Mouse (Mus musculus) forebrain, embryonic 14.5 days (tissue): ENCODE data around the gene Plin4. TPM values are rescaled to one million over a fixed set of nuclear protein-coding genes. Genes with fewer than 3 reads are reported as not detected.
A peak's percentile ranks its signal among the peaks of the same experiment; 100 is the strongest.

Experiments used
- ATAC-seq: fragments of 200-750 bp; cut with Nextera tagmentation; 2 replicates; pipeline ENCODE4 v1.8.0; 2017; ENCODE audit warnings: mild to moderate bottlenecking, moderate library complexity
- DNase-seq: peaks from one replicate; pipeline ENCODE4 v3.0.0-alpha.2; 2015; ENCODE audit warnings: low spot score
- H3K27ac ChIP-seq: fragments of 300-500 bp; sonication (generic); 2 replicates; pipeline ENCODE4 v1.5.1; 2014; ENCODE audit warnings: low read depth, mild to moderate bottlenecking, control low read depth, low read length, moderate library complexity
- H3K27me3 ChIP-seq: fragments of 300-500 bp; sonication (generic); replicated peaks from 2 replicates; pipeline ENCODE4 v1.6.1; 2014; ENCODE audit warnings: low read length, control low read depth, mixed read lengths; ENCODE audit not compliant: control insufficient read depth, insufficient read depth
- H3K36me3 ChIP-seq: fragments of 300-500 bp; sonication (generic); 2 replicates; pipeline ENCODE4 v1.6.1; 2014; ENCODE audit warnings: low read length, control low read depth; ENCODE audit not compliant: control insufficient read depth, insufficient read depth
- H3K4me1 ChIP-seq: fragments of 300-500 bp; sonication (generic); 2 replicates; pipeline ENCODE4 v1.6.1; 2014; ENCODE audit warnings: antibody characterized with exemption, low read length, control low read depth; ENCODE audit not compliant: control insufficient read depth, insufficient read depth
- H3K4me2 ChIP-seq: fragments of 300-500 bp; sonication (generic); 2 replicates; pipeline ENCODE4 v1.6.1; 2014; ENCODE audit warnings: mild to moderate bottlenecking, control low read depth, low read length
- H3K4me3 ChIP-seq: fragments of 300-500 bp; sonication (generic); 2 replicates; pipeline ENCODE4 v1.5.1; 2014; ENCODE audit warnings: low read depth, low read length, control low read depth
- H3K9ac ChIP-seq: fragments of 300-500 bp; sonication (generic); 2 replicates; pipeline ENCODE4 v1.6.1; 2014; ENCODE audit warnings: mild to moderate bottlenecking, low read length, control low read depth, moderate library complexity
- H3K9me3 ChIP-seq: fragments of 300-500 bp; sonication (generic); replicated peaks from 2 replicates; pipeline ENCODE4 v1.6.1; 2016; ENCODE audit warnings: low read length, control low read depth, mixed read lengths; ENCODE audit not compliant: control insufficient read depth
- WGBS: fragments of 180-500 bp; shearing (Covaris S2); extraction: QIAGEN DNeasy Blood & Tissue Kit; methylation state at CpG from one replicate; pipeline ENCODE4 v1.1.7; 2014; 5-methylcytosine and 5-hydroxymethylcytosine counted together
- polyA plus RNA-seq: library from polyadenylated mRNA; unstranded; fragments of >200 nt; fragmentation: Nextera tagmentation; extraction: Ambion mirVana; gene quantifications from 2 replicates; pipeline ENCODE4 v1.2.1, GENCODE M21; 2014

Gene Plin4
- polyA plus RNA-seq, 1 experiment from 2014 or later, result 0.04 TPM

GRCm38 (mm10) chr17:56132661-56133060 lies 23.1 kb upstream of the Plin4 start:
- ATAC-seq (0 out of 2 replicates have a peak, but pooled peaks have one; percentile 15), DNase-seq (peak; percentile 46)
- H3K4me3 ChIP-seq, result no peak overlapping the region
- H3K4me2 ChIP-seq, result no peak overlapping the region
- H3K27me3 ChIP-seq, result no peaks in the 10 kb centered on the region
- H3K36me3 ChIP-seq, result peaks cover 18% of the 10 kb centered on the region
- 0 out of 2 replicates have a peak, but pooled peaks cover 7% of the 10 kb centered on the region for H3K4me1 ChIP-seq
- H3K27ac ChIP-seq, result no peak overlapping the region
- no peaks in the 10 kb centered on the region for H3K9me3 ChIP-seq
- no peak overlapping the region for H3K9ac ChIP-seq
- 3% methylated on average over 14 of the region's 14 CpGs for WGBS

- Histone ChIP-seq H3K27me3 (no peaks in the 10 kb centered on the region), H3K9me3 (no peaks in the 10 kb centered on the region), H3K27ac (no peak overlapping the region), H3K9ac (no peak overlapping the region), H3K4me3 (no peak overlapping the region), H3K4me2 (no peak overlapping the region), H3K4me1 (0 out of 2 replicates have a peak, but pooled peaks cover 7% of the 10 kb centered on the region), H3K36me3 (peaks cover 23% of the 10 kb centered on the region)
- peak; percentile 47; the same call in 1 of the 2 replicates for ATAC-seq
- peak; percentile 57 for DNase-seq
- 38% methylated on average over 7 of the region's 7 CpGs for WGBS
Measured at GRCm38 (mm10) chr17:56131814-56132213, 22.2 kb upstream of the Plin4 start.

GRCm38 (mm10) chr17:56131136-56131535 lies 21.5 kb upstream of the Plin4 start:
- peaks cover 23% of the 10 kb centered on the region for H3K36me3 ChIP-seq
- H3K27me3 ChIP-seq, result no peaks in the 10 kb centered on the region
- H3K4me1 ChIP-seq, result 0 out of 2 replicates have a peak, but pooled peaks cover 7% of the 10 kb centered on the region
- WGBS, result 91% methylated on average over 10 of the region's 10 CpGs
- no peak for DNase-seq
- no peak for ATAC-seq
- H3K4me3 ChIP-seq, result no peak overlapping the region
- no peak overlapping the region for H3K9ac ChIP-seq
- H3K4me2 ChIP-seq, result no peak overlapping the region
- H3K9me3 ChIP-seq, result no peaks in the 10 kb centered on the region
- H3K27ac ChIP-seq, result no peak overlapping the region

GRCm38 (mm10) chr17:56128246-56128645 lies 18.6 kb upstream of the Plin4 start:
- ATAC-seq (no peak), DNase-seq (no peak)
- H3K27ac ChIP-seq, result no peak overlapping the region
- no peak overlapping the region for H3K4me2 ChIP-seq
- H3K36me3 ChIP-seq, result peaks cover 37% of the 10 kb centered on the region
- no peaks in the 10 kb centered on the region for H3K4me1 ChIP-seq
- 85% methylated on average over 15 of the region's 15 CpGs for WGBS
- H3K9ac ChIP-seq, result no peak overlapping the region
- peaks cover 15% of the 10 kb centered on the region for H3K27me3 ChIP-seq
- no peak overlapping the region for H3K4me3 ChIP-seq
- no peaks in the 10 kb centered on the region for H3K9me3 ChIP-seq

- Histone ChIP-seq H3K4me1 (no peaks in the 10 kb centered on the region), H3K36me3 (peaks cover 38% of the 10 kb centered on the region), H3K27me3 (peaks cover 35% of the 10 kb centered on the region), H3K9me3 (peaks cover 10% of the 10 kb centered on the region), H3K27ac (no peak overlapping the region), H3K4me2 (no peak overlapping the region), H3K9ac (no peak overlapping the region), H3K4me3 (no peak overlapping the region)
- 77% methylated on average over 11 of the region's 11 CpGs for WGBS
- DNase-seq, result no peak
- ATAC-seq, result no peak
Measured at GRCm38 (mm10) chr17:56126175-56126574, 16.6 kb upstream of the Plin4 start.

GRCm38 (mm10) chr17:56125276-56125630 lies 15.7 kb upstream of the Plin4 start:
- peaks cover 10% of the 10 kb centered on the region for H3K9me3 ChIP-seq
- 87% methylated on average over 4 of the region's 4 CpGs for WGBS
- no peak overlapping the region for H3K9ac ChIP-seq
- no peak overlapping the region for H3K4me3 ChIP-seq
- no peaks in the 10 kb centered on the region for H3K4me1 ChIP-seq
- no peak overlapping the region for H3K27ac ChIP-seq
- no peak for ATAC-seq
- H3K4me2 ChIP-seq, result no peak overlapping the region
- H3K27me3 ChIP-seq, result peaks cover 43% of the 10 kb centered on the region
- DNase-seq, result no peak
- H3K36me3 ChIP-seq, result peaks cover 34% of the 10 kb centered on the region

GRCm38 (mm10) chr17:56124377-56125275 lies 15.0 kb upstream of the Plin4 start:
- peaks cover 32% of the 10 kb centered on the region for H3K36me3 ChIP-seq
- H3K9ac ChIP-seq, result peak overlapping the region; percentile 45
- H3K4me2 ChIP-seq, result peak overlapping the region; percentile 44
- peak overlapping the region; percentile 20; the same call in 1 of the 2 replicates for H3K4me3 ChIP-seq
- peak; percentile 11; the same call in 1 of the 2 replicates for ATAC-seq
- no peak overlapping the region for H3K27ac ChIP-seq
- H3K9me3 ChIP-seq, result peaks cover 10% of the 10 kb centered on the region
- WGBS, result 6% methylated on average over 52 of the region's 59 CpGs
- no peaks in the 10 kb centered on the region for H3K4me1 ChIP-seq
- peaks cover 50% of the 10 kb centered on the region for H3K27me3 ChIP-seq
- peak; percentile 51 for DNase-seq

- H3K9ac ChIP-seq, result no peak overlapping the region
- peaks cover 57% of the 10 kb centered on the region for H3K27me3 ChIP-seq
- DNase-seq, result no peak
- peak; percentile 9; the same call in 1 of the 2 replicates for ATAC-seq
- WGBS, result 54% methylated on average over 59 of the region's 59 CpGs
- H3K4me3 ChIP-seq, result no peak overlapping the region
- H3K36me3 ChIP-seq, result peaks cover 28% of the 10 kb centered on the region
- H3K4me1 ChIP-seq, result no peaks in the 10 kb centered on the region
- H3K9me3 ChIP-seq, result peaks cover 10% of the 10 kb centered on the region
- H3K27ac ChIP-seq, result no peak overlapping the region
- H3K4me2 ChIP-seq, result peak overlapping the region; percentile 44
Measured at GRCm38 (mm10) chr17:56123681-56124340, 14.2 kb upstream of the Plin4 start.
